Mouse (Mus musculus) embryo, embryonic 11.5 days (tissue): ENCODE results near the gene Fiz1.
A peak's percentile ranks its signal among the peaks of the same experiment; 100 is the strongest.
"Not testable (repeated sequence)": the region's sequence is repeated elsewhere in the genome, so short reads cannot be mapped to it uniquely, and the experiment has no call there.

ENCODE experiments used
- DNase-seq: peaks from one replicate; pipeline ENCODE4 v3.0.0-alpha.2; 2012; ENCODE audit warnings: low read depth, low spot score

Gene Fiz1

DNA sequence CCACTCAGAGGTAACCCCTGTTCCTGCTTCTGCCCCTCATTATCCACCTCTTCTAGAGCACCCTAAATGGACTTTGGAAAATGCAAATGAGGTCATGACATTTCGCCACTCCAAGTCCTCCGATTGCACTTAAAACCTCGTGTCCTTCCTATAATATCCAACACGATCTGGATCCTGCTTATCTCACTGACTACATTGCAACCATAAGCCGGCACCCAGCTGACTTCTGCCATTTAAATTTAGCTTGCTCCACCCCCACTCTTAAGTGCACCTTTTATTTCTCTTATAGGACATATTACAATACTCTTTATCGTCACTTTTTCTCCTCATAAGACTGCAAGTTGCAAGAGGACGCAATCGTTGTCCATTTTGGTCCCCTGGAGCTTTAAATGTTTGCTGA lies 23.0 kb upstream of the Fiz1 start:
- DNase-seq: no peak

GRCm38 (mm10) chr7:5037026-5037425 lies 22.5 kb upstream of the Fiz1 start:
- DNase-seq: no peak

GRCm38 (mm10) chr7:5036136-5036535 lies 21.6 kb upstream of the Fiz1 start:
- no peak for DNase-seq

DNA sequence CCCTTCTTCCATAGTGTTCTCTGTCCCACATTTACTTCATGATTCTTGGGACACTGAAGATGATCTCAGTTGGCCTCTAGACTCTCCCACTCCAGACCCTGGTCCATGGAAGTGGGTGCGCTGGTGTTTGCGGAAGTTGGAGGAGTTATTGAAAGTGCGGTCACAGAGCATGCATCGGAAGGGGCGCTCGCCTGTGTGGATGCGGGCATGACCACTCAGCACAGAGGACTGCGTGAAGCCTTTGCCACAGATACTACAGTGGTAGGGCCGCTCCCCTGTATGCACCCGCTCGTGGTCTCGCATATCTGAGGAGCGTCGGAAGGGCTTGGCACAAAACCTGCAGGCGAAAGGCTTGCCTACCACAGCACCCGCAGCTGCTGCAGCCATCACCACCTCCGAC lies 21.1 kb upstream of the Fiz1 start:
- DNase-seq: no peak

DNA sequence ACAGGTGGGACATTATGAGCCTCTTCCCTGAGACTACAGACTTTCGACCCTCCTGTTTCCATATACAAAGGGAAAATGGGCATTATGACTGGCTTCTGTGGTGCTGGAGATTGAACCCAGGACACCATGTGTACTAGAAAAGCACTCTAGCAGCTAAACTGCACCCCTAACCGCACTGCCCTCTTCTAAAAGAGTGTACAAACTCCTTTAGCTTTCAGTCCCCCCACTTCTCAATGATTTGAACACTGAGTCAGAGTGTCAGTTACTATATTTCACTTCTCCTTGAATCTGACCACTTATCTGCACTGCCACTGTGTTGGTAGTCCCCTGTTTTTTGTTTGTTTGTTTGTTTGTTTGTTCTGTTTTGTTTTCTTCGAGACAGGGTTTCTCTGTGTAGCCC lies 19.3 kb upstream of the Fiz1 start, which contains the start of gene 4632433K11Rik:
Gene 4632433K11Rik (plus strand): TSS at position 301 of the 400 bp plus-strand sequence.
- DNase-seq: no peak

GRCm38 (mm10) chr7:5031496-5031895 lies 17.0 kb upstream of the Fiz1 start:
- DNase-seq: no peak

DNA sequence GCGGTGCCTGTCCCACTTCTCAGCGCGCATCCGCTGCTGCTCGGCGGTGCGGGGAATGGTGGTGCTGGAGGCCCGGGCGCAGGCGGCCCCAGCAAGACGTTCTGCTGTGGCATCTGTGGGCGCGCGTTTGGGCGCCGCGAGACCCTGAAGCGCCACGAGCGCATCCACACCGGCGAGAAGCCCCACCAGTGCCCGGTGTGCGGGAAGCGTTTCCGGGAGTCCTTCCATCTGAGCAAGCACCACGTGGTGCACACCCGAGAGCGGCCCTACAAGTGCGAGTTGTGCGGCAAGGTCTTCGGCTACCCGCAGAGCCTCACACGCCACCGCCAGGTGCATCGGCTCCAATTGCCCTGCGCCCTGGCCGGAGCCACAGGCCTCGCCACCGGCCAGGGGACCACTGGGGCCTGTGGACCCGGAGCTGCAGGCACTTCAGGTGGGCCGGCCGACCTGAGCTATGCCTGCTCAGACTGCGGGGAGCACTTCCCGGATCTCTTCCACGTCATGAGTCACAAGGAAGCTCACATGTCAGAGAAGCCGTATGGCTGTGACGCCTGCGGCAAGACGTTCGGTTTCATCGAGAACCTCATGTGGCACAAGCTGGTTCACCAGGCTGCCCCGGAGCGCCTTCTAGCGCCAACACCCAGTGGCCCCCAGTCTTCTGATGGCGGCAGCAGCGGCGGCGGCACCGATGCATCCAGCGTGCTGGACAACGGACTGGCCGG lies 16.2 kb upstream of the Fiz1 start:
- DNase-seq: no peak

DNA sequence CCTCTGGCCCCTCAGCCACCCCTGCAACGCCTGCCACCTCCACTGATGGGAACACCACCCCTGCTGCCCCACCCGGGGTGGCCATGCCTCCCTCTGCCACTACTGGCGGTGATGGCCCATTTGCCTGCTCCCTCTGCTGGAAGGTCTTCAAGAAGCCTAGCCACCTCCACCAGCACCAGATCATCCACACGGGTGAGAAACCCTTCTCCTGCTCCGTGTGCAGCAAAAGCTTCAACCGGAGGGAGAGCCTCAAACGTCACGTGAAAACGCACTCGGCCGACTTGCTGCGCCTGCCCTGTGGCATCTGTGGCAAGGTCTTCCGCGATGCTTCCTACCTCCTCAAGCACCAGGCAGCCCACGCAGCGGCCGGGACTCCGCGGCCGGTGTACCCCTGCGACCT lies 15.4 kb upstream of the Fiz1 start:
- no peak for DNase-seq

DNA sequence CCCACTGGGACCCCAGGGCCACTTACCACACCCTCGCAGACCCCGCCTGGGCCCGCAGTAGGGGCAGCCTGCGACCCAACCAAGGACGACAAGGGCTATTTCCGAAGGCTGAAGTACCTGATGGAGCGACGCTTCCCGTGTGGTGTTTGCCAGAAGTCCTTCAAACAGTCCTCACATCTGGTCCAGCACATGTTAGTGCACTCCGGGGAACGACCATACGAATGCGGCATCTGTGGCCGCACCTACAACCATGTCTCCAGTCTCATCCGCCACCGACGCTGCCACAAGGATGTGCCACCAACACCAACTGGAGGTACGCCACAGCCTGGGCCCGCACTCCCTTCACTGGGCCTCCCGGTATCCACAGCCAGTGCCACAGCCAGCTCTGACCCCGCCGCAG lies 15.0 kb upstream of the Fiz1 start:
- no peak for DNase-seq

DNA sequence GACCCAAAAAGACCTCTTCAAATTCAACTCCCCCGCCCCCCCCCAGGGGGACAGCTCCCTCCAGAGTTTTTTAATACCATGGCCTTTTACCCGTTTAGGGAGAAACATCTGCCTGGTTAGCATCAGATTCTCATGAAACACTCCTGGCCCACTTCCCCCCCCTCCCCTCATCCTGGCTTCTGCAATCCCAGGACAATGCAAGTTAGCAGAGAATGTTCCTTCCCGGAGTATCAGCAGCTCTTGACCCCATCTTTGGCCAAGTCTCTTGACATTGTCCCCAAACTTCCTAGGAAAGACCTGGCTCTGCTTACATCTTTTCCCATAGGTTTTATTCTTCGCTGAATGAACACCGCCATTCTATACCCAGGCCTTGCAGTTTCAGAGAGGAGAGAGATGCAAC lies 6.7 kb upstream of the Fiz1 start:
- DNase-seq: no peak

DNA sequence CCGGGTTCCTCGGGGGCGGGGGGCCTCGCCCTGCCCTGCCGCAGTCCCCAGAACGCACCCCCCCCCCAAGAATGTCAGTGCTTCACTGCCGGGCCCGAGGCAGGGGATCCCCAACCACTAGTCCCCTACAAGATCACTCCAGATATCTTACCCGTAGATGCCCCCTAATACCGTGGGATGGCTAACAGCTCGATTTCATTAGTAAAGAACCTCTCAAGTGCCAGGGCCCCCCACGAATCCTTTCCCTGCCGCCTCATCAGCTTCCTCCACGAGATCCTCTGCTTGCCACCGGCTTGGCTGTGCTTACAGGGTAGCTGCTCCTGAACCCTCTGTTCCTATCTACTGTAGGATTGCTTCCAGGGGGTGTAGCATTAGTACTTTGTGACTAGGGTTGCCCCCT lies 6.2 kb upstream of the Fiz1 start:
- DNase-seq: peak; percentile 11

GRCm38 (mm10) chr7:5020000-5020681 lies 5.6 kb upstream of the Fiz1 start, which contains the start of the genes Zfp865 and Ccdc106:
Gene Zfp865, plus strand, starts transcription at chr7:5020376.
Gene Ccdc106, plus strand, starts transcription at chr7:5020553.
- peak; percentile 97 for DNase-seq

DNA sequence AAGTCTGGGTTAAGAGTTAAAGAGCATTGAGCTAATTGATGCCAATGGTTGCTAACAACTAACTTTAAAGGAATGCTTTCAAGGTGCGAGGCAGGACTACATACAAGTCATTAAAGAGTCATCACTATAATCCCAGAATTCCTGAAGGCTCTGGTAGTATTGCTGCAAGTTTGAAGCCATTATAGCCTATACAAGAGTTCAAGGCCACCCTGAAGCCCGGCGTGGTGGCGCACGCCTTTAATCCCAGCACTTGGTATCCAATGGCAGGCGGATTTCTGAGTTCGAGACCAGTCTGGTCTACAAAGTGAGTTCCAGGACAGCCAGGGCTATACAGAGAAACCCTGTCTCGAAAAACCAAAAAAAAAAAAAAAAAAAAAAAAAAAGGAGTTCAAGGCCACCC lies 5.1 kb upstream of the Fiz1 start:
- DNase-seq: not testable (repeated sequence)

- DNase-seq: no peak
These were observed 3.4 kb upstream of the Fiz1 start for GRCm38 (mm10) chr7:5017931-5018330.

DNA sequence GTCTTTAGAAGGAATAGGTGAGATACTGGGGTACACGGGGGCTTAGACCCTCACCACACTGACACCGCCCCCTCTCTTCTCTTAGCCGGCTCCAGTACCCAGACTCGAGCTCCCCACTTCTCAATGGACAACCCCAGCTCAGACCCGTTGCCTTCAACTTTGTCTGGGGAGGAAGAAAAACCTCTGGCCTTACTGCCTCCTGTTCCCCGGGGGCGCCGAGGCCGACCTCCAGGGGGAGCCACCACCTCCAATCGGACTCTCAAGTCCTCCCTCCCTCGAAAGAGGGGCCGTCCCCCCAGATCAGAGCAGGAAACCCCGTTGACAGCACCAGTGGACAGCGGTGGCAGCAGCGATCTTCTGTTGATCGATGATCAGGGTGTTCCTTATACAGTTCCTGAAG lies 2.9 kb upstream of the Fiz1 start:
- no peak for DNase-seq

GRCm38 (mm10) chr7:5016920-5017319 lies 2.4 kb upstream of the Fiz1 start:
- no peak for DNase-seq

DNA sequence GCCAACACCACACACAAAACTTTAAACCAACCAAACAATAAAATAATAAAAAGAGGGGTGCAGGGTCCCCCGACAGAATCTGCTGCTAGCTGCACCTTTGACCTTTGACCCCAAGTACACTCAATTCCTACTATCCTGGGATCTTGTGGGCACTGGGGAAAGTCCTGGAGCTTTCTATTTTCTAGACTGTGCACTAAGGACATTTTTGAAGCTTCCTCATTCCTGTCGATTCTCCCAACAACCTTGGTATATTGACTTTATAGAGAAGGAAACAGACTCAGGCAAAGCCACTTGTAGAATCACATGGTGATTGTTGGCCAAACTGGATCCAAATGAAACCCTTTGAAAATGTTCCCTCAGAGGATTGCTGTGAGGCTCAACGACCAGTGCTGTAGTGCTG lies 1.6 kb upstream of the Fiz1 start:
- DNase-seq: no peak

- DNase-seq: peak; percentile 94
These were observed 863 bp upstream of the Fiz1 start, which contains the start of gene Gm44973 for GRCm38 (mm10) chr7:5015118-5016001. Gene Gm44973, plus strand, starts transcription at chr7:5015496.

DNA sequence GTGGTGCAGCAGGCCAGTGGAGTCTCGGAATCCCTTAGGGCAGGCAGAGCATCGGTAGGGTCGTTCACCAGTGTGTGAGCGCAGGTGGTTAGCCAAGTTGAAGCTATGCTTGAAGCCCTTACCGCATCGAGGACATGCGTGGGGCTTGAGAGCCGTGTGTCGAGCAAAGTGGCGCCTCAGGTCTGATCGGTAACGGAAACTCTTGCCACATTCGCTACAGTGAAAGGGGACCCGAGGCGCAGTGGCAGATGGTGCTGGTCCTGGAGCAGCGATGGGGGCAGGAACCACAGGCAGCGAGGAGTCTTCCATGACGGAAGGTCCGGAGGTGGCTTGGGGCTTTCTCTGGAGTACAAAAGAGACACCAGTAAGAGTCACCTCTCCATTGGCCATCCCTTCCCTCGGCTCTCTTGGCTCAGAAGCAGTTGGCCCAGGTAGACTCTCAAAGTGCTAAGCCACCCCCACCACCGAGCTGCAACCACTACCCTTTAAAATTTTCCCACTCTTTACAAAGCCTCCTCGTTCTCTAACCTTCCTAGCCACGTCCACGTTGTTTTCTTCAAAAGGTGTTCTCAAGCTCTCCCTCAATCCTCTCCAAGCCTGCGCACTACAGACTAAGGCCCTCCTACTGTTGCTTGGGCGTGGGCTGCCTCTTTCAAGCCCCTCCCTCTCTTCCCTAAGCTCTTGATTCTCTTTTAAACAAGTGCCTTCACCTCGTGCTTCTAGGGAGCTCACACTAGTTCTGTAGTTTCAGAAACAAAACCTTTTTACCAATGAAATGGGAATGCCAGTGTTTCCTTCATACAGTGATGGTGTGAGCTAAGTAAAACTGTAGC lies 1.6 kb downstream of the Fiz1 start:
- DNase-seq: no peak

- DNase-seq: no peak
These were observed 6.3 kb downstream of the Fiz1 start for GRCm38 (mm10) chr7:5008229-5008628.

DNA sequence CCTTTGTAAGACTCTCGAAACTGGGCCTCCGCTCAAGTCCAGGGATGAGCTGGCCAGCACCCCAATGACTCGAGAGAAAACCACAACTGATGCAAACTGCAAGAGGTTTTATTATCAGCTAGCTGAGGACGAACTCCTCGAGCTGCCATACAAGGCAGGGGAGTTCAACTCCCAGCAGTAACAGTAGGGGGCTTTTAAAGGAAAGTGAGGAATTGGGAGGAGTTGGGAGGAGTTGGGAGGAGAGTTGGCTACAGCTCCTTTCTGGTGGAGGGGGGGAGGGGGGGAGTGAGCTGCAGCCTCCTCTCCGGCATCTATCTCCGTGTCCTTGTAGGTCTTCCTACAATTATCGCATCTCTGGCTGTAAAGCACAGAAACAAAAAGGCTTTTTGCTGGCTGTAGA lies 11.6 kb downstream of the Fiz1 start:
- DNase-seq: not testable (repeated sequence)
